Mouse (Mus musculus): ENCODE results near the gene Cdk2.

DNA sequence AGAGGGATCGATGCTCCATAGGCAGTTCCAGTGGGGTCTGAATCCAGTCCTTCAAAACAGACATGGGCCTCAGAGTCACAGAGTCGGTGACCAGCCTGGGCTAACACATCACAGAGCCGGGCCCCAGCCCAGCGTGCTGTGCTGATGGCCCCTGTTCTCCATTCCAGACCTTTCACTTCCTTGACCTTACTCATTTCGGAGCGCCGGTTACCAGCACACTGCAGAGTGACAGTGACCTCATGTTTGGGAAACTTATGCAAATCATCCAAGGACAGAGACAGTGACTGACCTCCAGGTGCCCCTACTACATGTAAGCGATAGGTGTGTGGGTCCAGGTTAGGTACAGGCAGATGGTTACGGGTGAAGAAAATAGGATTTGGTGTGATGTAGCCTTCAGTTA, 33.7 kb downstream of the Cdk2 start:
- TF ChIP-seq CTCF (IDR thresholded peaks at IDR 0.05; ENCODE audit: insufficient read depth, low read depth, low read length), result no peak
- TF ChIP-seq POLR2A (IDR thresholded peaks at IDR 0.05; ENCODE audit: insufficient read depth, low read depth, low read length), result no peak
